Mouse (Mus musculus): ENCODE measurements around the gene Ephx3.
"Not testable (repeated sequence)": the region's sequence is repeated elsewhere in the genome, so short reads cannot be mapped to it uniquely, and the experiment has no call there.

Ephx3 gene

GRCm38 (mm10) chr17:32188863-32189636 lies at the start of gene Ephx3:
Ephx3 (minus strand) TSS chr17:32189549.
- peak in 1 of 2 experiments; percentile 29 for DNase-seq (ENCODE audit: low spot score in 2 of 2)

GRCm38 (mm10) chr17:32238589-32238988 lies 49.2 kb upstream of the Ephx3 start:
- DNase-seq (ENCODE audit: low spot score in 2 of 2), result no peak

- DNase-seq (ENCODE audit: low spot score in 2 of 2), result peak; percentile 52 to 58
Measured at GRCm38 (mm10) chr17:32235534-32236191, 46.3 kb upstream of the Ephx3 start.

- DNase-seq (ENCODE audit: low spot score in 2 of 2), result no peak
Measured at GRCm38 (mm10) chr17:32233174-32233573, 43.8 kb upstream of the Ephx3 start.

GRCm38 (mm10) chr17:32229256-32229655 lies 39.9 kb upstream of the Ephx3 start:
- no peak for DNase-seq (ENCODE audit: low spot score in 2 of 2)

GRCm38 (mm10) chr17:32220873-32221272 lies 31.5 kb upstream of the Ephx3 start:
- no peak for DNase-seq (ENCODE audit: low spot score in 2 of 2)

GRCm38 (mm10) chr17:32215587-32215986 lies 26.2 kb upstream of the Ephx3 start:
- DNase-seq (ENCODE audit: low spot score in 2 of 2), result not testable (repeated sequence)

GRCm38 (mm10) chr17:32211554-32211953 lies 22.2 kb upstream of the Ephx3 start:
- not testable (repeated sequence) for DNase-seq (ENCODE audit: low spot score in 2 of 2)

GRCm38 (mm10) chr17:32209752-32210151 lies 20.4 kb upstream of the Ephx3 start:
- peak in 1 of 2 experiments; percentile 63 for DNase-seq (ENCODE audit: low spot score in 2 of 2)

GRCm38 (mm10) chr17:32209144-32209543 lies 19.8 kb upstream of the Ephx3 start:
- DNase-seq (ENCODE audit: low spot score in 2 of 2), result no peak

- DNase-seq (ENCODE audit: low spot score in 2 of 2), result no peak
Measured at GRCm38 (mm10) chr17:32207586-32208245, 18.4 kb upstream of the Ephx3 start.

- no peak for DNase-seq (ENCODE audit: low spot score in 2 of 2)
Measured at GRCm38 (mm10) chr17:32205345-32205744, 16.0 kb upstream of the Ephx3 start.

- DNase-seq (ENCODE audit: low spot score in 2 of 2), result no peak
Measured at GRCm38 (mm10) chr17:32202972-32203371, 13.6 kb upstream of the Ephx3 start.

GRCm38 (mm10) chr17:32201086-32201485 lies 11.7 kb upstream of the Ephx3 start:
- DNase-seq (ENCODE audit: low spot score in 2 of 2), result no peak

GRCm38 (mm10) chr17:32199796-32200195 lies 10.4 kb upstream of the Ephx3 start:
- no peak for DNase-seq (ENCODE audit: low spot score in 2 of 2)

- DNase-seq (ENCODE audit: low spot score in 2 of 2), result no peak
Measured at GRCm38 (mm10) chr17:32197156-32197555, 7.8 kb upstream of the Ephx3 start.

- DNase-seq (ENCODE audit: low spot score in 2 of 2), result no peak
Measured at GRCm38 (mm10) chr17:32195725-32196124, 6.4 kb upstream of the Ephx3 start.

GRCm38 (mm10) chr17:32193010-32193409 lies 3.7 kb upstream of the Ephx3 start:
- DNase-seq (ENCODE audit: low spot score in 2 of 2), result no peak

- no peak for DNase-seq (ENCODE audit: low spot score in 2 of 2)
Measured at GRCm38 (mm10) chr17:32189850-32190249, 501 bp upstream of the Ephx3 start.

- DNase-seq (ENCODE audit: low spot score in 2 of 2), result no peak
Measured at GRCm38 (mm10) chr17:32183017-32183416, 6.3 kb downstream of the Ephx3 start.

- no peak for DNase-seq (ENCODE audit: low spot score in 2 of 2)
Measured at GRCm38 (mm10) chr17:32179621-32180491, 9.5 kb downstream of the Ephx3 start.

- DNase-seq (ENCODE audit: low spot score in 2 of 2), result no peak
Measured at GRCm38 (mm10) chr17:32176919-32177318, 12.4 kb downstream of the Ephx3 start.
